Mouse (Mus musculus): ENCODE data around the gene Kdm6b.

The Kdm6b gene

GRCm38 (mm10) chr11:69364910-69365309, 48.6 kb downstream of the Kdm6b start:
- DNase-seq = peak; percentile 91

DNA sequence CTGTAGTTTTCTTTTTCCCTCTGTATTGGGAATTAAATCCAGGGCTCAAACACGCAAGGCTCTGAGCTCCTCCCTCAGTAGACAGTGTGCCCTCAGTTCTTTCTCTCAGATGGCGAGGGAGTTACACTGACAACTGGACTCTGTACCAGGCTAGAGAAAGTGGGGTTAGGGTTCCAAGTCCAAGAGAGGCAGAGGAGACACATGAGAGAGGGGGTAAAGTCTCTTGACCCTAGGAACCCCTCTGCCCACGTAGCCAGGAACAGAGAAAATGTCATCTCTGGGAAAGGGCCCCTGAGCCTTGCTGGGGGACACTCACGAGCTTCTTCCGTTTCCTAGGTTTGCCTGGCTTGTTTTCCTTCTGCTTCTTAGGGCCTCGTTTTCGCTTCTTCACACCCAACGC, 49.1 kb downstream of the Kdm6b start:
- DNase-seq = no peak

DNA sequence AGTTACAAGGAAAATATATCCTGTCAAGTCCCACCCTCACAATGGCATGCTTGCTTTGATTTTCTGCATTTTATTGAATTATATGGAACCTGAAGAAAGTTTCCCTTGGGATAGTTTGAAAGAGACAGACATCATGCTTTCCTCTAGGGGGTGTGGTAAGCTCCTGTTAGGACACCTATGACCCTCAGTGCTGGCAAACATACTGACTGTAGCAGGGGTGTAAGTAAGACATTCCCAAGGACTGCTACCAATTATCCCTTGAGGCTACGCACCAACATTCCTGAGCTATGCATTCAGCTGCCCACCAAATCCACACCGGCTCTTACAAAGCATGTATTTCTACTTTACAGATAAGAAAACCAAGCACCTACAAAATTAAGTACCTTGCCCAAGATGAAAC, 51.0 kb downstream of the Kdm6b start:
- DNase-seq = no peak

DNA sequence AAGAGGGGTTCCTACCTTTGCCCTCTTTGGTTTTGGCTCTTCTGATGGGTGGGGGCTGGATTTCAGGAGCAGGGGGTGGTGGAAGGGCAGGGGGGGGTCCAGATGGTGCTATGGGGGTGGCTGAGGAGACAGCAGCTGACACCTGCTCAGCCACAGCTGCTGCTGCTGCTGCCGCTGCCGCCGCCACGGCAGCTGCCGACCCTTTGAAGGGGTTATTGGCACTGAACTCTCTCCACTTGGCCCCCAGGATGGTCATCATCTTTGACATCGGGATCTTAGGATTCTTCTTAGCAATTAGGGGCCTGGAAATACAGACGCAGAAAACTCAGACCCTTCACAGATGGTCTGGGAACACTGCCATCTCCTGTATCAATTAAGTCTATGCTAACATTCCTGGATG, 51.5 kb downstream of the Kdm6b start:
- no peak for DNase-seq

GRCm38 (mm10) chr11:69357690-69358089, 55.8 kb downstream of the Kdm6b start:
- no peak for DNase-seq

DNA sequence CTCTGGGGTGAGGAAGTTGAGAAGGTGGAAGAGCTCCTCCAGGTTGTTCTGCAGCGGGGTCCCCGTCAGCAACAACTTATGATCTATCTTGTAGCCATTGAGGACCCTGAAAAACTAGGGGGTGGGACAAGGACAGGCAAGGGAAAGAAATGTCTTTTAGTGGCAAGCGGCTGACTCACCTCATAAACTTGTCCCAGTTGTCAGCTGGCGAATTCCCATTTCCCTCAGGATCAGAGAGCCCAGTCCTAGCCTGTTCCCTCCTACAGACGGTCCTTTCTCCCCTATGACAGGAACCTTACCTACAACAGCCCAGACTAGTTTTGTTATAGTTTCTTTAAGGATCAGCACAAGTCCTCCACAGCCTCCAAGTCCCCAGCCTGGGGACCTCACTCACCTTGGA, 56.9 kb downstream of the Kdm6b start:
- no peak for DNase-seq
